Mouse (Mus musculus) brown adipose tissue, adult 24 weeks (tissue): ENCODE measurements around the gene Gm28042. TPM values are rescaled to one million over a fixed set of nuclear protein-coding genes. Genes with fewer than 3 reads are reported as not detected.

Experiments used
- polyA plus RNA-seq: library from polyadenylated mRNA; stranded (reverse); fragments of >200 nt; gene quantifications from 2 replicates; pipeline ENCODE4 v1.2.4, GENCODE M21; 2012; ENCODE audit not compliant: missing spikeins, insufficient read depth, insufficient read length

Gm28042 gene
- polyA plus RNA-seq, 1 experiment = not detected

Other genes with a start within 250 kb of the Gm28042 start
- 4.8 and 6.0 TPM in 2 replicates for gene Rpap1, start 240.0 kb upstream of the Gm28042 start, polyA plus RNA-seq
- not detected in 2 replicates for gene Tyro3, start 229.8 kb upstream of the Gm28042 start, polyA plus RNA-seq
- 9.9 and 14.3 TPM in 2 replicates for gene Mga, start 130.3 kb upstream of the Gm28042 start, polyA plus RNA-seq
- 2.2 and 3.0 TPM in 2 replicates for gene Mapkbp1, start 54.8 kb upstream of the Gm28042 start, polyA plus RNA-seq
- gene Jmjd7, start within 50 bp of the Gm28042 start, polyA plus RNA-seq = 4.8 and 9.3 TPM in 2 replicates
- gene Pla2g4b, start 5.9 kb downstream of the Gm28042 start, polyA plus RNA-seq = 0.88 TPM in 1 of 2 replicates, not detected in the other
- 10.6 and 11.7 TPM in 2 replicates for gene Ehd4, start 127.1 kb downstream of the Gm28042 start, polyA plus RNA-seq
- not detected in 2 replicates for gene Pla2g4e, start 217.8 kb downstream of the Gm28042 start, polyA plus RNA-seq